Mouse (Mus musculus) forebrain, embryonic 16.5 days (tissue): Measurements from ENCODE around the gene LTO1. TPM values are rescaled to one million over a fixed set of nuclear protein-coding genes. Genes with fewer than 3 reads are reported as not detected.
A peak's percentile ranks its signal among the peaks of the same experiment; 100 is the strongest.

ENCODE experiments used
- ATAC-seq: fragments of 200-750 bp; cut with Nextera tagmentation; 2 replicates; pipeline ENCODE4 v1.8.0; 2017; ENCODE audit warnings: mild to moderate bottlenecking, moderate library complexity
- H3K27ac ChIP-seq: fragments of 300-500 bp; sonication (generic); 2 replicates; pipeline ENCODE4 v1.5.1; 2014; ENCODE audit warnings: low read length, control low read depth
- H3K27me3 ChIP-seq: fragments of 300-500 bp; sonication (generic); replicated peaks from 2 replicates; pipeline ENCODE4 v1.6.1; 2014; ENCODE audit warnings: low read length; ENCODE audit not compliant: control insufficient read depth, insufficient read depth
- H3K36me3 ChIP-seq: fragments of 300-500 bp; sonication (generic); 2 replicates; pipeline ENCODE4 v1.6.1; 2014; ENCODE audit not compliant: control insufficient read depth, insufficient read depth
- H3K4me1 ChIP-seq: fragments of 300-500 bp; sonication (generic); replicated peaks from 2 replicates; pipeline ENCODE4 v1.6.1; 2014; ENCODE audit warnings: low read length; ENCODE audit not compliant: control insufficient read depth, insufficient read depth
- H3K4me2 ChIP-seq: fragments of 300-500 bp; sonication (generic); 2 replicates; pipeline ENCODE4 v1.6.1; 2014; ENCODE audit warnings: mild to moderate bottlenecking, low read length, control low read depth
- H3K4me3 ChIP-seq: fragments of 300-500 bp; sonication (generic); replicated peaks from 2 replicates; pipeline ENCODE4 v1.5.1; 2014; ENCODE audit warnings: mild to moderate bottlenecking, low read length, control low read depth
- H3K9ac ChIP-seq: fragments of 300-500 bp; sonication (generic); replicated peaks from 2 replicates; pipeline ENCODE4 v1.6.1; 2014; ENCODE audit warnings: low read depth, low read length, control low read depth
- H3K9me3 ChIP-seq: fragments of 300-500 bp; sonication (generic); 2 replicates; pipeline ENCODE4 v1.6.1; 2016; ENCODE audit warnings: low read length; ENCODE audit not compliant: control insufficient read depth
- WGBS: fragments of 180-500 bp; shearing (Covaris S2); extraction: QIAGEN DNeasy Blood & Tissue Kit; methylation state at CpG from one replicate; pipeline ENCODE4 v1.1.7; 2014; 5-methylcytosine and 5-hydroxymethylcytosine counted together
- polyA plus RNA-seq: library from polyadenylated mRNA; unstranded; fragments of >200 nt; fragmentation: Nextera tagmentation; extraction: Ambion mirVana; gene quantifications from 2 replicates; pipeline ENCODE4 v1.2.1, GENCODE M21; 2015

LTO1 gene
- polyA plus RNA-seq, 1 experiment from 2014 or later = 42.8 TPM

DNA sequence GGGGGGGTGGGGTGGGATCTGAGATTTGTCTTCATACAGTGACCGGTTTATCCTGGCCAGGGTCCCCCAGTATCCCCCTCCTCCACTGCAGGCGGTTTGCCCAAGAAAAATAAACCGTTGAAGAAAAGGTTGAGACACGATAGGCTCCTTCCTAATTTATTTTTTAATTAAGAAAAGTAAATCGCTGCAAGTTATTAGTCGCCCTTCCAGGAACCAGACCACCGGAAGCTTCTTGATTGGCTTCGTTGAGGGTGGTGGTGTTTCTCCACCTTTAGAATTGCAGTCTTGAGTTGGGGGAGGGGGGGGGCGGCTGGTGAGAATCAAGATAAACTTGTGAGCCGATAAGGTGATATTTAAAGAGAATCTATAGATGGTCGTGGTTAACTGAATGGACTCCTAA lies 25.7 kb downstream of the LTO1 start:
- peak overlapping the region; percentile 92 for H3K4me2 ChIP-seq
- H3K27ac ChIP-seq = peak overlapping the region; percentile 56; the same call in 1 of the 2 replicates
- WGBS = under 1% methylated on average over 11 of the region's 11 CpGs
- ATAC-seq = no peak
- H3K36me3 ChIP-seq = no peaks in the 10 kb centered on the region
- H3K4me3 ChIP-seq = peak overlapping the region; percentile 57
- H3K9ac ChIP-seq = no peak overlapping the region; the same call in 1 of the 2 replicates
- H3K27me3 ChIP-seq = peaks cover 40% of the 10 kb centered on the region
- no peaks in the 10 kb centered on the region for H3K9me3 ChIP-seq
- H3K4me1 ChIP-seq = peaks cover 61% of the 10 kb centered on the region

DNA sequence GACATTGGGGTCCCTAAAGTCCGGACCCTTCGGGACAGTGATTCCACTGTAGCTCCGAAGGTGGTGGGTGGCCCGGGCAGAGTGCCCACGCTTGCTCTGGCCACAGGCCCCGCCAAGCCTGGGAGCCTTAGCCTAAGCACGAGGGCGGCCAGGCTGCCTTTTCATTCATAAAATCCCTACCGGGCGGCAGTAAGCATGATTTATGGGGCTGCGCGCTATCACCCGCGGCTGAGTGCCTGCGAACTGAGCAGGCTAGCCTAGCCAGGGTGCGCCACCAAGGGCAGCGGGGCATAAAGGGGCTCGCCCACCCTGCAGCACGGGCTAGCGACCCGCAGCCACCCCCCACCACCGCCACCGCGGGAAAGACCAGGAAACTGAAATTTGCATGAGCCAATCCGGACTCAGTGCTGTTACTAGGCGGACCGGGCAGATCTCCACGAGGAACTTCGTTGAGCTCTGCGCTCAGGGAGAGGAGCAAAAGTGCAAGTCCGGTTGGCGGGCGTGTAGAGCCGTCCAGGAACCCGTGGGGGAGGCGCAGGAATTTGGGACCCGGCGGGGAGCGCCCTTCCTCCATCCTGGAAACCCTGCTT lies 26.4 kb downstream of the LTO1 start:
- Histone ChIP-seq H3K4me1 (peaks cover 59% of the 10 kb centered on the region), H3K27me3 (peaks cover 40% of the 10 kb centered on the region), H3K27ac (peak overlapping the region; percentile 19), H3K36me3 (no peaks in the 10 kb centered on the region), H3K4me2 (peak overlapping the region; percentile 92), H3K4me3 (peak overlapping the region; percentile 33), H3K9me3 (no peaks in the 10 kb centered on the region), H3K9ac (peak overlapping the region; percentile 39)
- WGBS = under 1% methylated on average over 39 of the region's 39 CpGs
- ATAC-seq = peak; percentile 57

DNA sequence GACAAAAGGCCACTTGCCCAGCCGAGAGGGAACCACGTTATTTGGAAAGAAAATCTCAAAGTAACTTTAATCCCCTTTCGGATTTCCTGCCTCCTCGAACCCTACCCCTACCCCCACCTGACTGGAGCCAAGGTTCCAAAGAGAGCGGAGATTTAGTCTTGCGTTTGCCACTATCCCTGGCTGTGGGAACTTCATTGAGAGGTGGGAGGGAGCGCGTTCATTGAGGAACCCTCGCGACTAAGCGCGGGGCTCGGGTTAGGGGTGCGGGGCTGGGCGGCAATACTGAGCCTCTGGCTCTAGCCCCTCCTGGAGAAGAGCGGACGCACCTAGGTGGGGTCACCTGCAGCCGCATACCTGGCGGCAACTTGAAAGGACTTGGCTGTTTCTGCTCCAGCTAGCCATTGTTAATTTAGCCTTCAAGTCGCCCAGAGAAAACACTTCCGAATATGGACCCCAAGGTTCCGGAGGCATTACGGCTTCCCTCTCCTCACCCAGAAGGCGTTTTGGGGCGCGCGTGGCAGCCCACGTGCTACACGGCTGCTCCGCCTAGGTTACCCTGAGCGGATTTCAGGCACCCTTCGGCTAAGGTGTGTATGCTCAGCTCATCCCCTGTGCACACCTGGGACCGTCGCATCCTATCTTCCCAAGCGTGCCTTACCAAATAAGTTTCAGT lies 27.3 kb downstream of the LTO1 start:
- H3K9ac ChIP-seq = no peak overlapping the region
- peaks cover 40% of the 10 kb centered on the region for H3K27me3 ChIP-seq
- peaks cover 59% of the 10 kb centered on the region for H3K4me1 ChIP-seq
- peak overlapping the region; percentile 92 for H3K4me2 ChIP-seq
- H3K9me3 ChIP-seq = no peaks in the 10 kb centered on the region
- no peak overlapping the region for H3K27ac ChIP-seq
- H3K36me3 ChIP-seq = no peaks in the 10 kb centered on the region
- H3K4me3 ChIP-seq = peak overlapping the region; percentile 51
- under 1% methylated on average over 35 of the region's 35 CpGs for WGBS
- no peak for ATAC-seq

DNA sequence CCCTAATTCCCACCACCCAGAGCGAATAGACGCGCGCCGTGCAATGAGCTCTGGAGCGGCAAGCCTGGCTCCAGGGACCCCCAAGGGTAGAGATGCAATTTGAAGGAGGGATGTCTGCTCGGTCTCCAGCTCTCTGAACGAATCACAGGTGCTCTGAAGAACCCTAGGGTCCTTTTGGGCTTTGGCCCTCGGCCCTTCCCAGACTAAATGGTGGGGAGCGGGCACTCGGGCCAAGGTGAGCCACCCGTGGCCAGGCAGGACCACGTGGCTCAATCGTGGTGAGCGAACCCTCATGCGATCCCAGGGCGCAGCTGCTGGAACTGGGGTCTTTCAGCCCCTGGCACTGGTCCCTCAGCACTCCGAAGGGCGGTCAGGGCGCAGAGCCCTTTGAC lies 27.8 kb downstream of the LTO1 start:
- under 1% methylated on average over 20 of the region's 20 CpGs for WGBS
- no peak for ATAC-seq
- Histone ChIP-seq H3K36me3 (no peaks in the 10 kb centered on the region), H3K27ac (no peak overlapping the region), H3K9me3 (no peaks in the 10 kb centered on the region), H3K9ac (peak overlapping the region; percentile 53), H3K4me1 (peaks cover 57% of the 10 kb centered on the region), H3K4me3 (peak overlapping the region; percentile 51), H3K4me2 (peak overlapping the region; percentile 92), H3K27me3 (peaks cover 40% of the 10 kb centered on the region)

DNA sequence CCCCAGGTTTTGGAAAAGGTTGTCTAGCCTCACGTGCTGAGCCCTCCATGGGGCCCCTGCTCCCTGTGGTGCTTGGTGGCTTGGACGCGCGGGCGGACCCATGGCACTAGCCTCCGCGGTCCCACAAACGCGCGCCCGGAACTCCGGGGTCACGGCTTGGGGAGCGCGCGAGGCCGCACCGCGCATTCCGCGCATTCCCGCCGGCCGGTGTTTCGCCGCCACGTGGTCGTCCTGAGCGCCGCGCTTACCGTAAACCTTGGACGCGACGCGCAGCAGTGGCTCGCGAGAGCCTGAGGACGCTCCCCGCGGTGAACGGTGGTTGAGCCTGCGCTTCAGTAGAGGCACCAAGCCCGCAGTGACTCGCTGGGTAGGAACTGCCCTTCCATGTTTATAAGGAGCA lies 28.4 kb downstream of the LTO1 start:
- Histone ChIP-seq H3K27ac (no peak overlapping the region), H3K9me3 (no peaks in the 10 kb centered on the region), H3K27me3 (peaks cover 40% of the 10 kb centered on the region), H3K4me3 (peak overlapping the region; percentile 51), H3K4me1 (peaks cover 52% of the 10 kb centered on the region), H3K9ac (peak overlapping the region; percentile 53), H3K4me2 (peak overlapping the region; percentile 92), H3K36me3 (no peaks in the 10 kb centered on the region)
- under 1% methylated on average over 45 of the region's 45 CpGs for WGBS
- peak; percentile 43 for ATAC-seq

DNA sequence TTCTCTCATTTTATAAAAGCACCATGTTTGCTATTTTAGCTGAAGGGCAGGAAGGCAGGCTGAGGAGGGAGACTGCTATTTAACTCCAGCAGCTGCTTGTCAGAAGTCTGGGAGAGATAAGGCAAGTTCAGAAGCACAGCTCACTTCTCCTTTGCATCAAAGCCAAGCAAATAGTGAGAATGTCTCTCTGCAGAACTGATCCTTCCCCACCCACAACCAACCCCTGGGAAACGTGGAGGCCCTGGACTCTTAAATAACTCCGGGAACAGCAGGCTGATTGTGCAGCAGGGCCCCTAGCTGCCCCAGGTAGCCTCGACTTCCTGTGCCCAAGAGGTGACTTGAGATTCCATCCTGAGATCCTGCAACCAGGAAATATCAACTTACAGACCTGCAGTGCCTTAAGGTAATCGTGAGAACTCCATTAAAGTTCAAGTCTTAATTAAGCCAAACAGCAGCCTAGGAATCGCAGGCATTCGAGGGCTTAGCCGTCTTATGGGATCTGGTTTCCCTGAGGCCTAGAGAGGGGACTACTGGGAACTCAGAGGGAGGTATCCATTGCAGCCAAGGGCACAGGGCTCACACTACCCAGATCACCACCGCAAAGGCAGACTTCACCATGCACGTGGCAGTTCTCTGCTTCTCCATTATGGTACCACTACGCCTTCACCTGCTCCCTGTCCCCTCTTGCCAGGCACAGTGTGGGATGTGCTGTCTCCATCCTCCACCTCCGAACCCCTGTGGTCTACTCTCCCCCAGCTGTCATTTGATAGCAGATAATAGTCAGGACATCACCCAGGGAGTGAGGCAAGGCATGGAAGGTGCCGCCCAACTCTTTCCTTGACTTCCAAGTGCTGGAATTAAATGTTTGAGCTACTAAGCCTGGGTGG lies 43.9 kb downstream of the LTO1 start:
- no peak overlapping the region for H3K9ac ChIP-seq
- WGBS = 65% methylated on average over 12 of the region's 12 CpGs
- H3K27me3 ChIP-seq = no peaks in the 10 kb centered on the region
- H3K9me3 ChIP-seq = no peaks in the 10 kb centered on the region
- H3K4me3 ChIP-seq = no peak overlapping the region
- H3K27ac ChIP-seq = no peak overlapping the region
- H3K4me2 ChIP-seq = no peak overlapping the region
- H3K36me3 ChIP-seq = no peaks in the 10 kb centered on the region
- no peaks in the 10 kb centered on the region for H3K4me1 ChIP-seq
- no peak for ATAC-seq

DNA sequence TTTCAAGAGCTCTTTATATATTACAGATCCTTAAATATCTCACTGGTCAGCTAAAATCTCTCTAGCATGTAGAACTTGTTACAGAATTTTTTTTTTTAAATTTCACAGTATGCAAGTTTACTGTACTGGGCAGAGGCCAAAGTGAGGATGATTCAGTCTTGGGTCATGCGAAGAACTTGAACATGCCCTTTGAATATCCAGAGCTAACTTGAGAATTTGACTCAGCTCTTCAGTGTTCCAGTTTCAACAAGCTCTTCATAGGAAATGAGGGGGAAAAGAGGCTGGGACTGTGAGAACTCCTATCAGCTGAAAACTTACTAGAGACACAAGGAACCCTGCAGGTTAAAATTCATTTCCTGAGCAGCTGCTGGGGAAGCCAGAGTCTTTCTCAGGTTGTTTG lies 49.0 kb downstream of the LTO1 start:
- no peak overlapping the region for H3K4me2 ChIP-seq
- no peak for ATAC-seq
- H3K9me3 ChIP-seq = no peaks in the 10 kb centered on the region
- H3K27me3 ChIP-seq = no peaks in the 10 kb centered on the region
- H3K4me1 ChIP-seq = no peaks in the 10 kb centered on the region
- no peak overlapping the region for H3K9ac ChIP-seq
- H3K36me3 ChIP-seq = no peaks in the 10 kb centered on the region
- WGBS = 95% methylated on average over 1 of the region's 1 CpGs
- H3K27ac ChIP-seq = no peak overlapping the region
- no peak overlapping the region for H3K4me3 ChIP-seq

DNA sequence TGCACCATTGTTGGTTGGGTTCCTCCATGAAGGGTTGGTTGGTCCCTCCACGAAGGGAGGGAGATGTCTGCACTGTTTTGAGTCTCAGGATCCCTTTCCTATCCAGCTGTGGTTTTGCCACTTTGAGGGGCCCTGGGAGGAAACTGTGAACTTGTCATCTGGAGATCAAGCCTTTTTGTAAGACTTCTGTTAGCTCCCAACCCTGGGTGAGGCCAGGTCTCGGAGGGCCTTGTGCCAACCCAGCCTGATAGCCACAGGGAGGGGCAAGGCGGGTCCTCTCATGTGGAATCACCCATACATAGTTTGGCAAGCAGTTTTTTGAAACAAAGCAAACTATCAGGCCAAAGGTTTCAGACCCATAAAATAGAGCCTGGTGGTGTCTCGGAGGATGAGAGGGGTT lies 49.4 kb downstream of the LTO1 start:
- Histone ChIP-seq H3K9me3 (no peaks in the 10 kb centered on the region), H3K4me1 (no peaks in the 10 kb centered on the region), H3K4me2 (no peak overlapping the region), H3K4me3 (no peak overlapping the region), H3K36me3 (no peaks in the 10 kb centered on the region), H3K27ac (no peak overlapping the region), H3K9ac (no peak overlapping the region), H3K27me3 (no peaks in the 10 kb centered on the region)
- no peak for ATAC-seq
- 89% methylated on average over 4 of the region's 4 CpGs for WGBS

DNA sequence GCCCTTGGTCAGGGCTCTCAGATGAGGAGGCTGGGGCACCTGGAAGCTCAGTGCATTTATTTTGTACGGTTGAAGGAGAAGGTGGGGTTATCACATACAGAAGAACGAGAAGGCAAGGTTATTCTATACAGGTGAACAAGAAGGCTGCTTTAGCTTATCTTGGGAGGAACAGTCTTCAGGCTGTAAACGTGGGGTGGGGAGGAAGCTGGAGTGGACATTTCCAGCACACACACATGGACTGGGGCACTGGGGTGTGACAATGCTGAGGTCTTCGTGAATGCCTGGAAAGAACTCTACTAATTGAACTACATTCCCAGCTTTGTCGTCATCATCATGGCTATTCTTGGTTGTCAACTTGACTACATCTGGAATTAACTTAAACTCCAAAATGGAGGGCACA lies 51.0 kb downstream of the LTO1 start:
- Histone ChIP-seq H3K4me1 (no peaks in the 10 kb centered on the region), H3K4me2 (no peak overlapping the region), H3K9ac (no peak overlapping the region), H3K4me3 (no peak overlapping the region), H3K36me3 (no peaks in the 10 kb centered on the region), H3K27me3 (no peaks in the 10 kb centered on the region), H3K9me3 (no peaks in the 10 kb centered on the region), H3K27ac (no peak overlapping the region)
- 79% methylated on average over 5 of the region's 5 CpGs for WGBS
- no peak for ATAC-seq
